Mouse (Mus musculus) limb, embryonic 15.5 days (tissue): ENCODE results near the gene Mrpl44. TPM values are rescaled to one million over a fixed set of nuclear protein-coding genes. Genes with fewer than 3 reads are reported as not detected.

Source experiments
- ATAC-seq: fragments of 200-750 bp; cut with Nextera tagmentation; 2 replicates; pipeline ENCODE4 v1.8.0; 2017; ENCODE audit warnings: low read depth, moderate TSS enrichment; ENCODE audit not compliant: insufficient number of reproducible peaks, low FRiP score, low TSS enrichment
- H3K27ac ChIP-seq: fragments of 300-500 bp; sonication (generic); 2 replicates; pipeline ENCODE4 v1.5.1; 2015; ENCODE audit warnings: moderate library complexity, mild to moderate bottlenecking, inconsistent platforms
- H3K27me3 ChIP-seq: fragments of 300-500 bp; sonication (generic); 2 replicates; pipeline ENCODE4 v1.6.1; 2015; ENCODE audit warnings: inconsistent platforms
- H3K36me3 ChIP-seq: fragments of 300-500 bp; sonication (generic); 2 replicates; pipeline ENCODE4 v1.6.1; 2015; ENCODE audit warnings: inconsistent platforms
- H3K4me1 ChIP-seq: fragments of 300-500 bp; sonication (generic); 2 replicates; pipeline ENCODE4 v1.6.1; 2015; ENCODE audit warnings: inconsistent platforms
- H3K4me2 ChIP-seq: fragments of 300-500 bp; sonication (generic); 2 replicates; pipeline ENCODE4 v1.6.1; 2015; ENCODE audit warnings: mild to moderate bottlenecking, inconsistent platforms
- H3K4me3 ChIP-seq: fragments of 300-500 bp; sonication (generic); 2 replicates; pipeline ENCODE4 v1.5.1; 2015; ENCODE audit warnings: mild to moderate bottlenecking, inconsistent platforms
- H3K9ac ChIP-seq: fragments of 300-500 bp; sonication (generic); 2 replicates; pipeline ENCODE4 v1.6.1; 2015; ENCODE audit warnings: inconsistent platforms
- H3K9me3 ChIP-seq: fragments of 300-500 bp; sonication (generic); 2 replicates; pipeline ENCODE4 v1.6.1; 2016; ENCODE audit warnings: inconsistent platforms
- WGBS: fragments of 180-500 bp; shearing (Covaris S2); methylation state at CpG from one replicate; pipeline ENCODE4 v1.1.7; 2015; 5-methylcytosine and 5-hydroxymethylcytosine counted together
- polyA plus RNA-seq: library from polyadenylated mRNA; unstranded; fragments of >200 nt; fragmentation: Nextera tagmentation; extraction: Ambion mirVana; gene quantifications from 2 replicates; pipeline ENCODE4 v1.2.1, GENCODE M21; 2015

Mrpl44 gene
- polyA plus RNA-seq, 1 experiment from 2014 or later: 42.1 TPM

DNA sequence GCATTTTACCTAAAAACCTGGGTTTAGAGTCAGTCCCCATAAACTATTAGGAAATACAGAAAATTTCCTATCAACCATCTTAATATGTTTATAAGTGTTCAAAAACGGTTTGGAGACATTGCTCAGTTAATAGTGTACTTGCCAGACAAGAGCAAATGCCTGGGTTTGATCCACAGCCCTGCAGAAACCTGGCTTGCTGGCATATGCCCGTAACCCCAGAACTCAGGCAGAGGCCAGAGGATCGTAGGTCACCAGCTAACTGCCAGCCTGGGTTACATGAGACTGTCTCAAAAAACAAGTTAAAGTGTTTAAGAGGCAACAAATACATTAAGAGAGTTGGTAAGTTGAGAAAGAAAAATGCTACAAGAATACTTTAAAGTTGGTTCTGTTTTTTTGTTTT lies 20.9 kb upstream of the Mrpl44 start:
- H3K27ac ChIP-seq: no peak overlapping the region
- H3K27me3 ChIP-seq: no peaks in the 10 kb centered on the region
- H3K4me2 ChIP-seq: no peak overlapping the region
- H3K36me3 ChIP-seq: peaks cover 3% of the 10 kb centered on the region; the same call in 1 of the 2 replicates
- WGBS: 82% methylated on average over 3 of the region's 3 CpGs
- no peak overlapping the region for H3K4me3 ChIP-seq
- H3K9ac ChIP-seq: no peak overlapping the region
- no peak for ATAC-seq
- peaks cover 13% of the 10 kb centered on the region; the same call in 1 of the 2 replicates for H3K4me1 ChIP-seq
- no peaks in the 10 kb centered on the region for H3K9me3 ChIP-seq

GRCm38 (mm10) chr1:79755376-79755775 lies 20.4 kb upstream of the Mrpl44 start:
- H3K27me3 ChIP-seq: no peaks in the 10 kb centered on the region
- H3K27ac ChIP-seq: no peak overlapping the region
- H3K36me3 ChIP-seq: peaks cover 3% of the 10 kb centered on the region; the same call in 1 of the 2 replicates
- no peak overlapping the region for H3K9ac ChIP-seq
- no peaks in the 10 kb centered on the region for H3K9me3 ChIP-seq
- H3K4me2 ChIP-seq: no peak overlapping the region
- no peak for ATAC-seq
- H3K4me1 ChIP-seq: peaks cover 13% of the 10 kb centered on the region; the same call in 1 of the 2 replicates
- WGBS: 44% methylated on average over 2 of the region's 2 CpGs
- H3K4me3 ChIP-seq: no peak overlapping the region

GRCm38 (mm10) chr1:79756417-79756816 lies 19.4 kb upstream of the Mrpl44 start:
- Histone ChIP-seq H3K9me3 (no peaks in the 10 kb centered on the region), H3K4me3 (no peak overlapping the region), H3K27ac (no peak overlapping the region), H3K9ac (no peak overlapping the region), H3K36me3 (peaks cover 3% of the 10 kb centered on the region; the same call in 1 of the 2 replicates), H3K4me2 (no peak overlapping the region), H3K4me1 (peaks cover 20% of the 10 kb centered on the region), H3K27me3 (no peaks in the 10 kb centered on the region)
- no peak for ATAC-seq
- WGBS: 88% methylated on average over 5 of the region's 5 CpGs

- 53% methylated on average over 7 of the region's 7 CpGs for WGBS
- Histone ChIP-seq H3K27ac (no peak overlapping the region), H3K4me3 (no peak overlapping the region), H3K4me1 (peaks cover 24% of the 10 kb centered on the region), H3K36me3 (no peaks in the 10 kb centered on the region), H3K4me2 (no peak overlapping the region), H3K27me3 (no peaks in the 10 kb centered on the region), H3K9ac (no peak overlapping the region), H3K9me3 (no peaks in the 10 kb centered on the region)
- no peak for ATAC-seq
Observed at GRCm38 (mm10) chr1:79757161-79757560, 18.7 kb upstream of the Mrpl44 start.

- Histone ChIP-seq H3K27ac (no peak overlapping the region), H3K9me3 (no peaks in the 10 kb centered on the region), H3K36me3 (no peaks in the 10 kb centered on the region), H3K4me2 (no peak overlapping the region), H3K9ac (no peak overlapping the region), H3K4me1 (peaks cover 26% of the 10 kb centered on the region), H3K27me3 (no peaks in the 10 kb centered on the region), H3K4me3 (no peak overlapping the region)
- no peak for ATAC-seq
- WGBS: 79% methylated on average over 4 of the region's 4 CpGs
Observed at GRCm38 (mm10) chr1:79757597-79757996, 18.2 kb upstream of the Mrpl44 start.

GRCm38 (mm10) chr1:79759006-79759405 lies 16.8 kb upstream of the Mrpl44 start:
- Histone ChIP-seq H3K27ac (no peak overlapping the region), H3K4me2 (no peak overlapping the region), H3K4me1 (peaks cover 26% of the 10 kb centered on the region), H3K27me3 (no peaks in the 10 kb centered on the region), H3K36me3 (no peaks in the 10 kb centered on the region), H3K9ac (no peak overlapping the region), H3K4me3 (no peak overlapping the region), H3K9me3 (no peaks in the 10 kb centered on the region)
- no peak for ATAC-seq
- 19% methylated on average over 2 of the region's 2 CpGs for WGBS

DNA sequence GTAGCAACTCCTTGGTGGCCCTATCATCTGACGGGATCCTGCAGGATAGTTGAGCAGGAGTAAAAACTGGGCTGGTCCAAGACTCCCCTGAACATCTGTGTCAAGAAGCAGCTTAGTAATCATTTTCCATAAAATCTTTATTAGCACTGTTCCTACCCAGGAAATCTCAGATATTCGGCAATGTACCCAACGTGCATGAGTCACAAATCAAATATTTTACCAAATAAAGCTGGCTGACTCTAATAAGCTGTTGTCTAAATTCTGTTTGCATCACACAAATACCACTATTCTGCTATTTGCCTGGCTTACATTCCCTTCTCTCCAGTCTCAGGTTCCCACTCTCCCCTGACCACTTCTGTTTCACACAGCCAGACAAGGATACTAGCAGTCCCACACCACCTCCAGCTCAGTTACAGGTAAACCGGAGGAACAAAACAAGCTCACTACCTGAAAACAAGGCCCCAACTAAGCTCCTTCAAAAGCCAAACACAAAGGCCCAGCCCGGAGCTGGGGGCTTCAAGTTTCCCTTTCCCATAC lies 16.3 kb upstream of the Mrpl44 start:
- no peak overlapping the region for H3K4me2 ChIP-seq
- WGBS: 52% methylated on average over 5 of the region's 5 CpGs

GRCm38 (mm10) chr1:79760656-79761055 lies 15.2 kb upstream of the Mrpl44 start:
- H3K27me3 ChIP-seq: no peaks in the 10 kb centered on the region
- H3K9me3 ChIP-seq: no peaks in the 10 kb centered on the region
- peak overlapping the region; percentile 81; the same call in 1 of the 2 replicates for H3K9ac ChIP-seq
- no peaks in the 10 kb centered on the region for H3K36me3 ChIP-seq
- no peak overlapping the region for H3K27ac ChIP-seq
- H3K4me1 ChIP-seq: peaks cover 26% of the 10 kb centered on the region
- no peak for ATAC-seq
- peak overlapping the region; percentile 81 for H3K4me3 ChIP-seq
- H3K4me2 ChIP-seq: peak overlapping the region; percentile 83
- 4% methylated on average over 11 of the region's 11 CpGs for WGBS

More for the DNA sequence above, 16.3 kb upstream of the Mrpl44 start:
- no peak for ATAC-seq
- Histone ChIP-seq H3K36me3 (no peaks in the 10 kb centered on the region), H3K27ac (no peak overlapping the region), H3K9ac (no peak overlapping the region), H3K9me3 (no peaks in the 10 kb centered on the region), H3K4me1 (peaks cover 26% of the 10 kb centered on the region), H3K4me3 (no peak overlapping the region), H3K27me3 (no peaks in the 10 kb centered on the region)

DNA sequence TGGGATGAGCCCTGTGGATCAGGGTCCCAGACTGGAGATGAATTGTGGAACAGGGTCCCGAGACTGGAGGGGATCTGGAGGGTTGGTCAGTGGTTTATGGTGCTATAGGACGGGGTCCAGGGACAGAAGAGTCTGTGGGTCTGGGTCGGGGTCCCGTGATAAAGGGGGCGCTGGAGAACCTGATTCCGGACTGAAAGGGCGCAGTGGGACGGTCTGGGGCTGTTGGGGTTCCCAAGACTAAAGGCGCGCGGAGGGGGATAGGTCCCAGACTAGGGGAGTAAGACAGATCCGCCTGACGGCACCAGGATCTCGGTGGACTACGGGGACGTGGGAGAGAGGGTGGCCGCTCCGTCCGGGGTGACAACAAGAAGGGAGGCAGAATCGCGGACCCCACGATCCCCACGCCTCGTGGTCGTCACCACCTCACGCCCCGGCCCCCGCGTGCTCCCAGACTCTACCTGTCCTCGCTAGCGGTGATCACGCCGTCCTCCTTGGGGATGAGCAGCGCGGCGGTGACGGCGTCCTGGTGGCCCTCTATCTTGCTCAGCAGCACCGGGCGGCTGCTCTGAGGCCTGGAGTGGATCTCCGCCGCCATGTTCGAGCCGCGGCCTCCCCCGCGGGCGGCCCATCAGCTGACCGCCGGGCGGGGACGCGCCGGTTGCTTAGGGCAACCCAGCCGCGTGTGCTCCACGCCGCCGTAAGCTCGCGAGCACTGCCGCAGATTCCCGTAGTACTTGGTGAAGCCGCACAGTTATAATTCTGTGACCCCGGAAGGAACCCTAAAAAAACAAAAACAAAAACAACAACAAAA lies 14.5 kb upstream of the Mrpl44 start:
- Histone ChIP-seq H3K27me3 (no peaks in the 10 kb centered on the region), H3K27ac (0 out of 2 replicates have a peak overlapping the region, but pooled peaks have one; percentile 43), H3K9ac (peak overlapping the region; percentile 81), H3K4me3 (peak overlapping the region; percentile 81), H3K36me3 (no peaks in the 10 kb centered on the region), H3K4me2 (peak overlapping the region; percentile 83), H3K4me1 (peaks cover 26% of the 10 kb centered on the region), H3K9me3 (no peaks in the 10 kb centered on the region)
- peak; percentile 87 for ATAC-seq
- WGBS: under 1% methylated on average over 65 of the region's 65 CpGs

GRCm38 (mm10) chr1:79761917-79762271 lies 13.9 kb upstream of the Mrpl44 start:
- Histone ChIP-seq H3K9me3 (no peaks in the 10 kb centered on the region), H3K4me2 (peak overlapping the region; percentile 83), H3K4me3 (peak overlapping the region; percentile 81), H3K27me3 (no peaks in the 10 kb centered on the region), H3K9ac (no peak overlapping the region), H3K4me1 (peaks cover 24% of the 10 kb centered on the region), H3K36me3 (no peaks in the 10 kb centered on the region), H3K27ac (no peak overlapping the region)
- ATAC-seq: no peak
- 2% methylated on average over 6 of the region's 6 CpGs for WGBS

GRCm38 (mm10) chr1:79762282-79763250 lies 13.3 kb upstream of the Mrpl44 start:
- Histone ChIP-seq H3K9ac (no peak overlapping the region), H3K4me3 (peak overlapping the region; percentile 81; the same call in 1 of the 2 replicates), H3K27me3 (no peaks in the 10 kb centered on the region), H3K27ac (no peak overlapping the region), H3K4me2 (peak overlapping the region; percentile 83), H3K36me3 (no peaks in the 10 kb centered on the region), H3K4me1 (peaks cover 20% of the 10 kb centered on the region), H3K9me3 (no peaks in the 10 kb centered on the region)
- WGBS: 60% methylated on average over 16 of the region's 16 CpGs
- no peak for ATAC-seq
